ENCODE assay signal across 11 mouse cellular contexts in the genomic region with DNA sequence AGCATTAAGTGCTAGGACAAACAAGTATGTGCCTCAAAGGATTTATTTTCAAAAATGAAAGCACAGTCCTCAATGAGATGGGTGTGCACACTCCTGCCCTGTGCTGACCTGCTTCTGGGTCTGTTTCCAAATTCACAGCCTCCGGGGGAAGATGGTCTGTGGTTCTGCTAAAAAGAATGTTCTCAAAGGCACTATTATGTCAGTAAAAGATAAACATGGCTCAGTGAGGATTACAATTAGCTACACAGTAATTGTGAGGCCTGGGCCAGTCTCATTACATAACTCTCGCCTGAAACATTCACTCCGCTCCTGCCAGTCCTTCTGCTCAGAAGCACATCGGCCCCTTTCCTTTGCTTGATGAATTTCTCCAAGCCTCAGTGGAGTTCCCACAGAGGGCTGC. TPM values are rescaled to one million over a fixed set of nuclear protein-coding genes. Genes with fewer than 3 reads are reported as not detected.
A peak's percentile ranks its signal among the peaks of the same experiment; 100 is the strongest.
DNase-seq lines count a peak whose midpoint lies in the region; ATAC-seq lines count a peak whose summit lies in the region.
"Had no signal": no experiment of that assay in that cellular context is flagged by ENCODE, and none has a peak within 500 bp of the region (broad histone marks: within the 10 kb centered on the region; RNA-seq: fewer than 3 reads in every experiment).

No protein-coding gene starts in this region.

- no peak for DNase-seq in forebrain, embryonic 11.5 days (ENCODE audit: low spot score)
- DNase-seq in liver = no peak
- DNase-seq in frontal cortex, postnatal 14 days (ENCODE audit: low spot score in 2 of 2) = peak; percentile 22 to 39
- peak; percentile 11 for DNase-seq in right cerebral cortex, postnatal 25 days
- DNase-seq in adrenal gland, postnatal 25 days = no peak
- DNase-seq: adrenal gland, adult 8-10 months; liver, embryonic 13.5 days had no signal

- no peak overlapping the region for H3K9ac ChIP-seq in forebrain, embryonic 16.5 days (replicated peaks; ENCODE audit: low read depth, low read length)
- H3K9ac ChIP-seq in forebrain, embryonic 11.5 days (ENCODE audit: low read length) = no peak overlapping the region
- H3K9ac ChIP-seq in liver, embryonic 12.5 days = no peak overlapping the region
- H3K9ac ChIP-seq: hindbrain, embryonic 14.5 days; liver, embryonic 13.5 days had no signal

- H3K9me3 ChIP-seq in forebrain, embryonic 16.5 days (ENCODE audit: control insufficient read depth, low read length) = no peaks in the 10 kb centered on the region
- H3K9me3 ChIP-seq in forebrain, embryonic 11.5 days (ENCODE audit: control insufficient read depth, low read length) = no peaks in the 10 kb centered on the region
- H3K9me3 ChIP-seq in liver, embryonic 12.5 days (replicated peaks) = no peaks in the 10 kb centered on the region
- H3K9me3 ChIP-seq: liver, embryonic 13.5 days had no signal

- 13% methylated on average over 4 of the region's 4 CpGs for WGBS in forebrain, embryonic 16.5 days
- WGBS in forebrain, embryonic 11.5 days = 58% methylated on average over 4 of the region's 4 CpGs
- 87% methylated on average over 4 of the region's 4 CpGs for WGBS in liver, embryonic 12.5 days (ENCODE audit: insufficient replicate concordance)

- ATAC-seq in forebrain, embryonic 16.5 days = 0 out of 2 replicates have a peak, but pooled peaks have one; percentile 33
- no peak for ATAC-seq in forebrain, embryonic 11.5 days (replicated peaks; ENCODE audit: low FRiP score)
- ATAC-seq in liver, embryonic 12.5 days = no peak
- no peak for ATAC-seq in monocyte, adult 5-6 weeks (replicated peaks; ENCODE audit: insufficient number of reproducible peaks, low FRiP score, low TSS enrichment, poor library complexity, severe bottlenecking)

- H3K36me3 ChIP-seq in forebrain, embryonic 16.5 days (ENCODE audit: control insufficient read depth, insufficient read depth) = no peaks in the 10 kb centered on the region
- no peaks in the 10 kb centered on the region; the same call in 1 of the 2 replicates for H3K36me3 ChIP-seq in forebrain, embryonic 11.5 days (ENCODE audit: control insufficient read depth, insufficient read depth, low read length)
- H3K36me3 ChIP-seq in liver, embryonic 12.5 days = peaks cover 97% of the 10 kb centered on the region

- no peaks in the 10 kb centered on the region for H3K27me3 ChIP-seq in forebrain, embryonic 16.5 days (replicated peaks; ENCODE audit: control insufficient read depth, insufficient read depth, low read length)
- H3K27me3 ChIP-seq in forebrain, embryonic 11.5 days (ENCODE audit: control insufficient read depth, insufficient read depth, low read length) = no peaks in the 10 kb centered on the region
- no peaks in the 10 kb centered on the region for H3K27me3 ChIP-seq in liver, embryonic 12.5 days (replicated peaks)
- H3K27me3 ChIP-seq: liver, embryonic 13.5 days had no signal

- H3K4me1 ChIP-seq in forebrain, embryonic 16.5 days (replicated peaks; ENCODE audit: control insufficient read depth, insufficient read depth, low read length) = no peaks in the 10 kb centered on the region
- H3K4me1 ChIP-seq in forebrain, embryonic 11.5 days (replicated peaks; ENCODE audit: control insufficient read depth, insufficient read depth, low read length) = no peaks in the 10 kb centered on the region
- H3K4me1 ChIP-seq in liver, embryonic 12.5 days = peaks cover 3% of the 10 kb centered on the region; the same call in 1 of the 2 replicates

- H3K4me3 ChIP-seq in forebrain, embryonic 16.5 days (replicated peaks; ENCODE audit: low read length) = no peak overlapping the region
- H3K4me3 ChIP-seq in forebrain, embryonic 11.5 days (ENCODE audit: low read depth, low read length) = no peak overlapping the region
- no peak overlapping the region for H3K4me3 ChIP-seq in liver, embryonic 12.5 days
- H3K4me3 ChIP-seq: liver, embryonic 13.5 days had no signal

- no peak overlapping the region for H3K4me2 ChIP-seq in forebrain, embryonic 16.5 days (ENCODE audit: low read length)
- no peak overlapping the region for H3K4me2 ChIP-seq in forebrain, embryonic 11.5 days (ENCODE audit: low read depth, low read length, severe bottlenecking)
- no peak overlapping the region for H3K4me2 ChIP-seq in liver, embryonic 12.5 days
- H3K4me2 ChIP-seq: hindbrain, embryonic 14.5 days; liver, embryonic 13.5 days had no signal

- no peak overlapping the region for H3K27ac ChIP-seq in forebrain, embryonic 16.5 days (ENCODE audit: low read length)
- H3K27ac ChIP-seq in forebrain, embryonic 11.5 days (ENCODE audit: low read depth, low read length) = no peak overlapping the region
- H3K27ac ChIP-seq in liver, embryonic 12.5 days = 0 out of 2 replicates have a peak overlapping the region, but pooled peaks have one; percentile 6
- H3K27ac ChIP-seq: hindbrain, embryonic 14.5 days; liver, embryonic 13.5 days had no signal

RNA-seq across cellular contexts. Expression of gene Crlf3, which starts 18.6 kb away (rescaled TPM):
- 15.8 and 22.0 TPM in 2 replicates for polyA plus RNA-seq in forebrain, embryonic 16.5 days (2015; fragmentation: Nextera tagmentation; extraction: Ambion mirVana)
- 35.0 and 37.4 TPM in 2 replicates for polyA plus RNA-seq in forebrain, embryonic 11.5 days (2014; fragmentation: Nextera tagmentation; extraction: Ambion mirVana)
- polyA plus RNA-seq in liver, embryonic 12.5 days (2016; fragmentation: Nextera tagmentation; extraction: Ambion mirVana) = 109 and 111 TPM in 2 replicates
- 13.6 and 18.2 TPM in 2 replicates for total RNA-seq in adrenal gland, postnatal 25 days (2021)
- 144 to 183 TPM (median 162 TPM) in 3 replicates for total RNA-seq in monocyte, adult 5-6 weeks (2017)

RNA-seq across cellular contexts. Expression of gene Atad5, which starts 27.0 kb away (rescaled TPM):
- polyA plus RNA-seq in forebrain, embryonic 16.5 days (2015; fragmentation: Nextera tagmentation; extraction: Ambion mirVana) = 8.2 and 8.3 TPM in 2 replicates
- polyA plus RNA-seq in forebrain, embryonic 11.5 days (2014; fragmentation: Nextera tagmentation; extraction: Ambion mirVana) = 21.8 and 25.7 TPM in 2 replicates
- 15.0 and 15.9 TPM in 2 replicates for polyA plus RNA-seq in liver, embryonic 12.5 days (2016; fragmentation: Nextera tagmentation; extraction: Ambion mirVana)
- total RNA-seq in adrenal gland, postnatal 25 days (2021) = 4.2 and 4.5 TPM in 2 replicates
- 3.5 to 5.8 TPM (median 4.6 TPM) in 3 replicates for total RNA-seq in monocyte, adult 5-6 weeks (2017)

Comparison
In these comparisons a context has a peak if more than half of its experiments do, and no peak if none do; other contexts are left out.
1. DNase-seq: peak in frontal cortex, postnatal 14 days (2 of 2) and right cerebral cortex, postnatal 25 days (single experiment); none in forebrain, embryonic 11.5 days (single experiment), liver (single experiment) and adrenal gland, postnatal 25 days (single experiment).